Mouse (Mus musculus) adrenal gland, adult 18-20 months (tissue): ENCODE data around the gene Dph2. TPM values are rescaled to one million over a fixed set of nuclear protein-coding genes. Genes with fewer than 3 reads are reported as not detected.

Source experiments
- DNase-seq, 2 experiments: peaks; one replicate each; pipeline ENCODE4 v3.0.0; 2021 to 2022; ENCODE audit warnings: low spot score in 2 of 2
- total RNA-seq, 2 experiments: library from RNA; stranded (reverse); gene quantifications; 1 replicate in 1 of 2; 2 replicates in 1 of 2; pipeline ENCODE4 v1.2.3; 2021

The Dph2 gene
- total RNA-seq, 2 experiments from 2014 or later, result 11.7 to 13.3 TPM

- no peak for DNase-seq
Observed at GRCm38 (mm10) chr4:117912685-117913273, 20.9 kb upstream of the Dph2 start.

- no peak for DNase-seq
Observed at GRCm38 (mm10) chr4:117912131-117912561, 20.3 kb upstream of the Dph2 start.

DNA sequence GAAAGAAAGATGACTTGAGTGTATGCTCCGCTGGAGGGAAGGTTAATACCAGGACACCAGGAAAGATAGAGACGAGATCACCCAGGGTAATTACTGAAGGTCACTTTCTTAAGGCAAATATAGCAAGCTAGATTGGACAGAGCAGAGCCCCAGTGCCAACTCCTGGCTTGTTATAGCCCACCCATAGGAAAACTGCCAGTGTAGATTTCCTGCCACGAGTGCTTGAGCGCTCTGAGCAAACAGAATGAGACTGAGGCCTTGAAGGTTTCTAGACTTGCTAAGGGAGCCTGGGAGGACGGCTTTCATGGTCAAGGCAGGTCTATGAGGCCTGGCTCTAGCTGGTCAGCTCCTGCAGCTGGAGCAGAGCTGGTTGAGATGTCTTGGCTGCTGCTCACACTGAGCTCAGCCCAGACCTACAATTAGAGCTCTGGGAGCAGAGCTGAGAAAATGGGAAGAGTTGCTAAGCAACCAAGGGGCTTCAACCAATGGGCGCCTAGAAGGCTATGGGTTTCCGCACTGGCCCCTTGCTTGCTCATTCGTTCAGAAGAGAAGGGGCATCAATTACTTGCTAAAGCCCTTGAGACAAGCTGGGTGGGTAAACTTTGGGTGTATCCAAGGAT is 17.1 kb upstream of the Dph2 start:
- DNase-seq, result no peak

DNA sequence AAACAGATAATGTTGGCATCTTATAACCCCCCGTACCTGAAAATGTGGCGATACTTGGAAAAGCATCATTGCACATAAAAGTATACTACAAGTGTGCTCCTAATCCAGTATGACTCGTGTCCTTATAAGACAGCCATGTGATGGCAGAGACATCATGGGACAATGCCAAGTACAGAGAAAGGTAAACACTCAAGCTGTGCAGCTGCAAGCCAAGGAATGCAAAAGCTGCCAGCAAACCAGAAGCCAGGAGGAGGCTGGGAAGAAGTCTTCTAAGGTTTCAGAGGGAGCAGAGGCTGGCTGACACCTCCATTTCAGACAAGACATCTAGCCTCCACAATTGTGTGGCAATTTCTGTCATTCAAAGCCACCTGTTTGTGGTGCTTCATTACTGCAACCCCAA is 14.4 kb upstream of the Dph2 start:
- DNase-seq, result no peak

DNA sequence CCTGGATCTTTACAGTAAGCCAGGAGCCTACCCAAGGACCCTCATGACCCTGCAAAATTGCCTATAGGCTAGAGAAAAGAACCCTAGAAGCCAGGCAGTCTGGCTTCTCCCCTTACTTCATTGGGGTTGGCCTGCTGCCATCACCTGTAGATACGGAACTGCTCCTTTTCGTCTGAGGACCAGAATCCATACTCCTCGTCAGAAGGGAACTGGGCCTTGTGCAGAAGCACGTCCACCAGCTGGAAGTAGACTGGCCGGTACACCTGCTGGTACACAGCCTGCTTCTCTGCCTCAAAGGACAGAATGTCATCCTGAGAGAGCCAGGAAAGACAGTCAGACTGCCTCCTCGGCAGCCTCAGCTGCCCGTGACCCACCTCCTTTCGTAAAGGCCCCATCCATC is 12.9 kb upstream of the Dph2 start:
- no peak for DNase-seq

DNA sequence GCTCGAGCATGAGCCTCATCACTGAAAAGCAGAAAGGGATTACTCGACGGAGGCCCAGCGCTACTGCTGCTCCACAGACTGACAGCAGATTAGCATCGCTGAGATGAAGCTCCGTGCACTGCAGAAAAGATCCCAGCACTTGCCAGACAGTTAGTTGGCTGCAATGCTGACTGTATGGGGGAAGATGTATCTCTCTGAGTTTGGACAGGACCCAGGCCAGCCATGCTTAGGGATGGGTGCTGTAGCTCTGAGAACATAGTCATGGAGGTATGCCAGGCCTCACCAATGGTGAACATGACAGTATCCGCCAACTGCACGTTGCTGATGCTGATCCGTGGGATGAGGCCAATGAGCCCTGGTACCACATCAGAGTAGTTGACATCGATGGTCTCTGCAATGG is 12.3 kb upstream of the Dph2 start:
- DNase-seq, result no peak

DNA sequence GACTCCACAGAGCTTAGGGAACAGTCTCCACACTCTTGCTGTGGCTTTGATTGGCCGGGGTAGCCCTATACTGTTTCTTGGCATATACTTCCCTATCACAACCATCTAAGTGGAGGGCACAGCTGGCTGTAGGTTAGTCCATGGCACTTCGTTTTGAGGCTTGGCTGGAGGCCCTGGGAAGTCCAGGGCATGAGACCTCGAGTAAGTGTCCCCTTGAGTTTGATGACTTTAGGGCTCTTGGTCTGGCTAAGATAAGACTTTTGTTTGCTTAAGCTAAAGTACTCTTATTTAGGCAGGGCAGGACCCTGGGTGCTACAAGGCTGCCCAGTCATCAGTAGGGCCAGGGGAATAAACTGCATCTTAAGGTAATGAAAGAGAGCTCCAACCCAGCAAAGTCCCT is 6.3 kb upstream of the Dph2 start:
- no peak for DNase-seq

DNA sequence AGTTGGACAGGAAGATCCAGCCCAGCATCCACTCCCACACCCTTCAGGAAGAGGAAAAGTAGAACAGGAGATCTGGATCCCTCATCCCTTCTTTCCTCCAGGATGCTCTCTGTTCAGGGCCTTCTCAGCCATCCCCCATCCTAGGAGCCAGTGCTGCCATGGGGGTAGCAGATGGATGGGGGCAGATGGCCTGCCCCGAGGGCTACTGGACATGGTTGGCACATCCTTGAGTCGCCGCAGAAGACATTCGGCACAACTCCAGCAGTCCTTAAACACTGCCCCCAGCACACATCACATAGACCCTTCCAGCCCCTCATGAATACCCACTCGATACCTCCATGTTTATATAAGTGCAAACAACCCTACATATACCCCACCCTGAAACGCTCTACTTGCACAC is 4.2 kb upstream of the Dph2 start:
- no peak for DNase-seq

GRCm38 (mm10) chr4:117895339-117895738 is 3.5 kb upstream of the Dph2 start:
- no peak for DNase-seq

GRCm38 (mm10) chr4:117894601-117895000 is 2.8 kb upstream of the Dph2 start:
- no peak for DNase-seq

GRCm38 (mm10) chr4:117893376-117893775 is 1.5 kb upstream of the Dph2 start:
- peak; percentile 58 to 66 for DNase-seq

DNA sequence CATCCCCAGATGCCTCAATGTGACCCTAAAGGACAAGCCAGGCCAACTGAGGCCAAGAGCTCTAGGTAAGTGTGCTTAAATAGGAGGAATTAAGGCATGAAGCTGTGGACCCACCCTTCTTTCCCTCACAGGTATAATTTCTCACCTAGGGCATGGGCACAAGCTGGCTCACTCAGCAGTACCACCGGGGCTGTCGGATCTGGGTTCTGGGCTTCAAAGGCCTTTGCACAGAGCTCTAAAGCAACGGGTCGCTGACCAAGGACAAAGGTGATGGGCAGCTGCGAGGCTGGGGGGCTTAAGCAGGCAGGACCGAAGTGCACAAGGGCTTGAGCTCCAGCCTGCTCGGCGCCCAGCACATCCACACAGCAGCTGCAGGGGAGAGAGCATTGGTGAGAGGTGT is 1.1 kb downstream of the Dph2 start:
- no peak for DNase-seq

DNA sequence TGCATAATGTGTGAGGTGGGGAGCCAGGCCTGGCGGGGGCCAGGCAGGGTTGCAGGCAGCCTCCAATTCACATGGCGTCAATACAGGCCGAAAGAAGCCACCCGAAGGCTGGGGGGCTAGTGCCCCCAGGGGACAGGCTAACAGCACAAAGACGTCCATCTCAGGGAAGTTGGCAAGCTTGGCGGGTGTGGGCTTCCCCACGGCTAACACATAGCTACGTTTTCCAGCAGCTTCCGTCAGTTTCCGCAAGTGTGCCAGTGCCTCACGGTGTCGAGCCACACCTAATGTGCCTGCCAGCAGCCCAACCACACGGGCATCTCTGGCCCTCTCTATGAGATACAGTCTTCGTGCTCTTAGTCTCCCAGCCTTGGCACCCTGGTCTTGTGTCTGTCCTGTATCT is 1.8 kb downstream of the Dph2 start:
- DNase-seq, result no peak

DNA sequence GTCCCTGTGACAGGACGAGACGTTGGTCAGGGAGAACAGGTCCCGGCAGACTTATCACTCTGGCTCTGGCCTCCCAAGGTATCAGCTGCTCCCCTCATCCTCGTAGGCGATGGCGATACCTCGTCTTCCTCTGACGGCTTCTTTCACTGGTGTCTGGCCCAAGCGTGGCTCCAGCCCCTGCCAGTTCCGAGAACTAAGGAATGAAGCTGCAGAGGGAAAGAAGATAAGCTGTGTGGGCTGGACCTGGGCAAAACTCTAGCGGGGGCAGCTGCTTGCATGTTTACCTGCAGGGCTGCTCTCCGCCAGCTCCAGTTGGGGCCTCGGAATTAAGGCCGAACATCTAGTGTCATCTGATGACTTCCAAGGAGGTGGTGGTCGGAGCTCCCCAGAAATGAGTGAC is 2.4 kb downstream of the Dph2 start:
- no peak for DNase-seq

DNA sequence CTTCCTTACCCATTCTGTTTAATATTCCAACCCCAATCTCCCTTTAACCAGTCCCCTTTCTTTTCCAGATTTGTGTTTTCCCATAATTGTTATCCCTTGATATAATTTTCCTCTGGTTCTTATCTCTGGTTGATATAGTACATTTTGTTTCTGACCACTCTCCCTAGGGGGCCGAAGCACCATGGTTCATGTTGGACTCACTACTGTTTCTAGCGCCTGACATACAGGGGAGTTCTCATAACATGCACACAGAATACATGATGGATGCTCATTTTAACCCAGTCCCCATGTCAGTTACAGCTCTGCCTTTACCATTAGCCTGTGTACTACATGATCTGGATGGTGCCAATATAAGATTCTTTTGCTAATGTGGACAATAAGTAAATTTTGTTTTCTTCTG is 3.9 kb downstream of the Dph2 start:
- DNase-seq, result no peak

DNA sequence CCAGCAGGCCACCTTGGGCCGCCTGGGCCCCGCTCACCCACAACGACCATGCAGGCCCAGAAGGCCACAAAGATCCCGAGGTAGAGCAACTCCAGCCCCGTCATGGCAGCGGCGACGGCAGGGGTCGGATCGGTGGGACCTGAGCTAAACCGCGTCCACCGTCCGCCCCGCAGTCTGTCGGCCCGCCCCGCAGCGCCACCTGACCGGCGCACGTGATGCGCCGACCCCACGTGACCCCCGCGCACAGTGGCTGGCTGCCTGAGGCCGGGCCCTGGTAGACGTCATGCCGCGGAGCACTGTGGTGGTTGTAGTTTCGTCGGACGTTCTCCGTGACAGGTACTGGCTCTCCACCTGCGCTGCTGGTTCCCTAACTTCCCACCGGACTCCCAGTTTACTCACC is 4.7 kb downstream of the Dph2 start, which contains the start of gene Atp6v0b:
Gene Atp6v0b (minus strand): TSS at position 201 of the 400 bp plus-strand sequence.
- peak; percentile 93 to 95 for DNase-seq

DNA sequence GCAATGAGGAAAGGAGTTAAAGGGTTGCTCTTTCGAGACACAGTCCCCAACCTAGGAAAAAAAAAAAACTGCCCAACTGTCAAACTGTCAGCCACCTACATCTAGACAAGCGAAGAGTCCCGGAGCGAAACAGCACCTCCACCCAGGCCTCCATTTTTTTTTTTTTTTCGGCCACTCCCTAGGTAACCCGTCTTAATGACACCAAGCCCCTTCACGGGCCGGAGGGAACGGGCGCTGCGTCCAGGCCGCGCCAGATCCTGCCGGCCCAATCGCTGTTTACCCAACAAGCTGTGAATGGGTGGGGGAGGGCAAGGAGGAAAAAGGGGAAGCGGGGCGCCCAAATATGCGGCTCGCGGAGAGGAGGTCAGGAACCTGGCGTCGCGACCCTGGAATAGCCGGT is 5.2 kb downstream of the Dph2 start:
- peak in 1 of 2 experiments; percentile 37 for DNase-seq

GRCm38 (mm10) chr4:117885994-117886393 is 5.8 kb downstream of the Dph2 start:
- no peak for DNase-seq

DNA sequence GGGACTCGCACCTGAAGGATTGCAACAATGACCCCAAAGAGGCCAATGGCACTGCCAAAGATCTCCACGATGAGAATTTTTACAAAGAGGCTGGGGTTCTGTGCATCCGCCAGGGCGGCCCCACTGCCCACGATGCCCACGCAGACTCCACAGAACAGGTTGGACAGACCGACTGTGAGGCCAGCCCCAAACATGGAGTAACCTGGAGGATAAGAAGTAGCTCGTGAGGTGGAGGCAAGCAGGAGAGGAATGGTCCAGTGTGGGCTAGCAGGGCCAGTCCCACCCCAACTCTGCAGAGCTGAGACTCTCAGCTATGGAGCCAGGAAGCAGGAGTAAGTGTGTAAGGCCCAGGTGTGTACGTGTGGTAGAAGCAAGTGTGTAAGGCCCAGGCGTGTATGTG is 6.7 kb downstream of the Dph2 start:
- no peak for DNase-seq

DNA sequence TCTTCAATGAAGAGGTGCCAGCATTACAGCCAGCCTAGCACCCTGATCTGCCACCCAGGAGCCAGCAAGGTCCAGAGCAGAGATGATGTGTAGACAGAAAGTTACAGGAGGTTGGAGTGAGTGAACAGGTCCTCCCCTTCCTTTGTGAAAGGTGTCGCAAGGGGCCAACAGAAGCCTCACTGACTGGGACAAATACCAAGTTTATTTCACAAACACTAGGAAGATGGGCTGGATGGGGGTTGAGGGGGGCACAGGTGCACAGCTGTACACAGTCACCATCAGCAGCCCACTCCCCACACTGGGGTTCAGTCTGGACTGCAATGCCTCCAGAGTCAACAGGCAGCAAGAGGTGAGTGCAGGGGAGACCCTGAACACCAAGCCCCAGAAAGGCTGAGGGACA is 7.7 kb downstream of the Dph2 start:
- DNase-seq, result no peak

- DNase-seq, result peak; percentile 57 to 60
Observed at GRCm38 (mm10) chr4:117882701-117883691, 8.8 kb downstream of the Dph2 start, which contains the start of gene B4galt2. TSS of gene B4galt2 (minus strand) at chr4:117883487.

- DNase-seq, result no peak
Observed at GRCm38 (mm10) chr4:117878703-117879102, 13.1 kb downstream of the Dph2 start.
